Mouse (Mus musculus): Measurements from ENCODE around the gene Ppef2. TPM values are rescaled to one million over a fixed set of nuclear protein-coding genes. Genes with fewer than 3 reads are reported as not detected.

The Ppef2 gene
- polyA plus RNA-seq, 1 experiment from 2014 or later = 0.69 TPM

DNA sequence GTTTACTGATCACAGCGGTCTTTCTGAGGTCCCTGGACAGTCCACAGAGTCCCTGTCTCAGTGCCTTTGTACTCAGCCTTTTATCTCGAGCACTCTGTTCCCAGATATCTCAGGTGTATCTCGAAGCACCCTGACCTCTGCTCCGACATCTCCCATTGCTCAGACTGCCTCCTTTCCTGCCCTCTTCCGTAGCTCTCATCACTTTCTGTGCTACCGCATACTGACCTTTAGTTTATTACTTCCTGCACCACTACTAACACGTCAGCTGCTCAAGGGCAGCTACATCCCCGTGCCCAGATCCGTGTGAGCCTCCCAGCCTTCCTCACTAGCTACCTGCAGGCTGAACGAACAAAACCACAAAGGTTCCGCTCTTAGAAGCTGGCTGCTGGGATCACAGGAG lies 7.5 kb downstream of the Ppef2 start:
- H3K4me1 ChIP-seq (ENCODE audit: control insufficient read depth, insufficient read depth, low read length) = no peaks in the 10 kb centered on the region
- no peak overlapping the region for H3K4me2 ChIP-seq (replicated peaks; ENCODE audit: low read depth, low read length)
- H3K9me3 ChIP-seq (ENCODE audit: control insufficient read depth, low read depth, low read length) = no peaks in the 10 kb centered on the region
- H3K4me3 ChIP-seq (ENCODE audit: low read depth, low read length) = no peak overlapping the region
- H3K36me3 ChIP-seq (ENCODE audit: control insufficient read depth, insufficient read depth, low read length) = no peaks in the 10 kb centered on the region
- no peak for ATAC-seq (ENCODE audit: insufficient number of reproducible peaks, insufficient read depth, low FRiP score, low read depth)
- no peaks in the 10 kb centered on the region for H3K27me3 ChIP-seq (ENCODE audit: control insufficient read depth, insufficient read depth, low read length)
- no peak overlapping the region for H3K27ac ChIP-seq (ENCODE audit: low read length)
- whole genome bisulfite sequencing = 86% methylated on average over 11 of the region's 11 CpGs
- H3K9ac ChIP-seq (replicated peaks; ENCODE audit: low read depth, low read length) = no peak overlapping the region

DNA sequence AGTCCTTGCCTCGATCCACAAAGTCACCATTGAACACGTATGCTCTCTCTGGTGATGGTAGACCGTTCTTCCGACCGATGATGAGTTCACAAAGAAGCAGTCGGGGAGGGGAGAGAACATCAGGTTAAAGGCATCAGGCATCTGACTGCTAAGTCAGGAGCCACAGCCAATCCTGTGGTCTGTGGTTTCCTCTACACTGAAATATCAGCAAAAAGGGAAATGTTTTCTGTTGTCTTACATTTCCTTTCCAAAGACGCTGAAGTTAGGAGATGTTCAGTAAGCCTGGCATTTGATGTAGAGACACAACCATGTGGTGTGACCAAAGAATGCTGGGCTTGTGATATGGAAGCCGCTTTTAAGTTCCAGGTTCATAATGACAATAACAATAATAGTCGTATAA lies 10.6 kb downstream of the Ppef2 start:
- H3K27me3 ChIP-seq (ENCODE audit: control insufficient read depth, insufficient read depth, low read length) = no peaks in the 10 kb centered on the region
- no peak for ATAC-seq (ENCODE audit: insufficient number of reproducible peaks, insufficient read depth, low FRiP score, low read depth)
- H3K9me3 ChIP-seq (ENCODE audit: control insufficient read depth, low read depth, low read length) = no peaks in the 10 kb centered on the region
- H3K9ac ChIP-seq (replicated peaks; ENCODE audit: low read depth, low read length) = no peak overlapping the region
- no peaks in the 10 kb centered on the region for H3K4me1 ChIP-seq (ENCODE audit: control insufficient read depth, insufficient read depth, low read length)
- no peak overlapping the region for H3K4me3 ChIP-seq (ENCODE audit: low read depth, low read length)
- 87% methylated on average over 9 of the region's 9 CpGs for WGBS
- no peaks in the 10 kb centered on the region for H3K36me3 ChIP-seq (ENCODE audit: control insufficient read depth, insufficient read depth, low read length)
- no peak overlapping the region for H3K4me2 ChIP-seq (replicated peaks; ENCODE audit: low read depth, low read length)
- no peak overlapping the region for H3K27ac ChIP-seq (ENCODE audit: low read length)

DNA sequence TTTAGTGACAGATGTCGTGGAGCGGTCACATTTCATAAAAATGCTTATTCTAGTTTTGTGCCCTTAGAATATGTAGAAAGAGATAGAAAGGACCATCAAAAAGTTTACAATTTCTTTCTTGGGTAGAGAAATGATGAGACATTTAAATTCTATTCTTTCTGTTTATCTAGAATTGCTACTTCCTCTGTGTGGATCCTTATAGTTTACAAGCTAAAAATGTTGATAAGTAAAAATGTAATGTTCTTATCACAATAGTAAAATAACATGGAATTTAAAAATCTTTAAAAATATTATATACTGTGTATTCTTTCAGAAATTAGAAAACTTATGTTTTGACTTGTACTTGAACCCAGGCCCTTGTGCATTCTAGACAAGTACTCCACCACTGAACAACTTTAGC lies 11.2 kb downstream of the Ppef2 start:
- Histone ChIP-seq H3K36me3 (ENCODE audit: control insufficient read depth, insufficient read depth, low read length) (no peaks in the 10 kb centered on the region), H3K9ac (replicated peaks; ENCODE audit: low read depth, low read length) (no peak overlapping the region), H3K9me3 (ENCODE audit: control insufficient read depth, low read depth, low read length) (no peaks in the 10 kb centered on the region), H3K27me3 (ENCODE audit: control insufficient read depth, insufficient read depth, low read length) (no peaks in the 10 kb centered on the region), H3K4me1 (ENCODE audit: control insufficient read depth, insufficient read depth, low read length) (no peaks in the 10 kb centered on the region), H3K4me2 (replicated peaks; ENCODE audit: low read depth, low read length) (no peak overlapping the region), H3K27ac (ENCODE audit: low read length) (no peak overlapping the region), H3K4me3 (ENCODE audit: low read depth, low read length) (no peak overlapping the region)
- no peak for ATAC-seq (ENCODE audit: insufficient number of reproducible peaks, insufficient read depth, low FRiP score, low read depth)
- 95% methylated on average over 2 of the region's 2 CpGs for WGBS

DNA sequence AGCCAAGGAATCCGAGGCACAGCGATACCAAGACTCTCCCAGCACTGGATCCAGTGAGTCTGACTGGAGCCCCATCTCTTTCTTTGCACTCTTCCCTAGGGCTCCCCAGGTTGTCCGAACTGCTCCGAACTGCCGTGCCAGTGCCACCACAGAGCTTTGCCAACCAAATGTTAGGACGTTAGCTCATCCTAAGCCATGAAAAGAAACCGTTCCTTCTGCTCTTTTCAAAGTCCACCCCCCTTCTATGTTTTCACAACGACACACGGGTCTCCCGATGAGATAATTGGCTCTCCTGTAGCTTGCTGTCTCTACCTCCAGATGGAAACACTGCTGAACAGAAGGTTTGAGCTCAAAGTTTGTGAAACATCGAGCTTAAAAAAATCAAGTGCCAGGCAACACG lies 15.3 kb downstream of the Ppef2 start:
- no peaks in the 10 kb centered on the region for H3K36me3 ChIP-seq (ENCODE audit: control insufficient read depth, insufficient read depth, low read length)
- H3K27me3 ChIP-seq (ENCODE audit: control insufficient read depth, insufficient read depth, low read length) = no peaks in the 10 kb centered on the region
- no peak overlapping the region for H3K9ac ChIP-seq (replicated peaks; ENCODE audit: low read depth, low read length)
- H3K4me3 ChIP-seq (ENCODE audit: low read depth, low read length) = no peak overlapping the region
- WGBS = 93% methylated on average over 12 of the region's 12 CpGs
- no peak overlapping the region for H3K27ac ChIP-seq (ENCODE audit: low read length)
- no peaks in the 10 kb centered on the region for H3K9me3 ChIP-seq (ENCODE audit: control insufficient read depth, low read depth, low read length)
- ATAC-seq (ENCODE audit: insufficient number of reproducible peaks, insufficient read depth, low FRiP score, low read depth) = no peak
- H3K4me2 ChIP-seq (replicated peaks; ENCODE audit: low read depth, low read length) = no peak overlapping the region
- H3K4me1 ChIP-seq (ENCODE audit: control insufficient read depth, insufficient read depth, low read length) = no peaks in the 10 kb centered on the region

DNA sequence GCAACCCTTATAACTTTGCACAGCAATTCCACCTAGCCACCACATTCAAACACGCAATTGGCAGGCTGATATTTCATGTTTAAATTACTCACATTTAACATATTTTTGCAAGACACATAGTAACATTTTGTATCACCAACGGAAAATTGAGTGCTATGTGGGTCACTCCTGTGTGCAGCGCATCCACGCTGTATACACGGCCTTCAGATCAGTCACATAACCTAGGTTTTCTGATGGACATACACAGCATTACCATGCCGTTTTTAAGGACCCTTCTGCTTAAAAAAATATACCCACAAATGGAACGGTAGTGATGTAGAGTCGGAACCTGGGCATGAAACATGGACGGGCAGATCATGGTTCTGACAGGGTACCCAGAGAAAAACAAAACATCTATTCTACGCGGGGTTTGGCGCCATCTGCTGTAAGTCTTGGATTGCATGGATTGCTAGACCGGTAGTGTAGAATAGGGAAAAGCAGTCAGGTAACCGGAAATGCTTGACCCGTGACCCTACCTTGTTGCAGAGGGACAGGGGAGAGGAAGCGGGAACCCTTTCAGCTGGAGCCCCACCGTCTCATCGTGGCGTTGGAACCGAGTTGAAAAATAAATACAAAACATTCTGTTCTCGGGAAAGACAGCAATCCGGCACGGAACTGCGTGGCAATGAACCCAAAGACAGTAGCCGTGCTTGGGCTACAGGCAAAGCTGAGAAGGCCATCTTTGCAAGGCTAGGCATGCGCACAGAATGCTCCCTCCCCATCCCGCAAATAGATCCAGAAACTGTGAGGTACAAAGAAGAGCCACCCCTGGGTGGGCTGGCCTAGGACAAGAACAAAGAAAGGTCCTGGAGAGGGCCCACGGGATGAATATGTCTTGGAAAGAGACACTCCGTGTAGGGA lies 16.5 kb downstream of the Ppef2 start:
- H3K4me3 ChIP-seq (ENCODE audit: low read depth, low read length) = no peak overlapping the region; the same call in 1 of the 2 replicates
- WGBS = 41% methylated on average over 29 of the region's 29 CpGs
- H3K27me3 ChIP-seq (ENCODE audit: control insufficient read depth, insufficient read depth, low read length) = no peaks in the 10 kb centered on the region
- no peaks in the 10 kb centered on the region for H3K4me1 ChIP-seq (ENCODE audit: control insufficient read depth, insufficient read depth, low read length)
- no peak overlapping the region for H3K27ac ChIP-seq (ENCODE audit: low read length)
- 0 out of 2 replicates have a peak overlapping the region, but pooled peaks have one; percentile 18 for H3K4me2 ChIP-seq (replicated peaks; ENCODE audit: low read depth, low read length)
- no peaks in the 10 kb centered on the region for H3K36me3 ChIP-seq (ENCODE audit: control insufficient read depth, insufficient read depth, low read length)
- H3K9me3 ChIP-seq (ENCODE audit: control insufficient read depth, low read depth, low read length) = no peaks in the 10 kb centered on the region
- H3K9ac ChIP-seq (replicated peaks; ENCODE audit: low read depth, low read length) = no peak overlapping the region
- ATAC-seq (ENCODE audit: insufficient number of reproducible peaks, insufficient read depth, low FRiP score, low read depth) = 0 out of 2 replicates have a peak, but pooled peaks have one; percentile 26

DNA sequence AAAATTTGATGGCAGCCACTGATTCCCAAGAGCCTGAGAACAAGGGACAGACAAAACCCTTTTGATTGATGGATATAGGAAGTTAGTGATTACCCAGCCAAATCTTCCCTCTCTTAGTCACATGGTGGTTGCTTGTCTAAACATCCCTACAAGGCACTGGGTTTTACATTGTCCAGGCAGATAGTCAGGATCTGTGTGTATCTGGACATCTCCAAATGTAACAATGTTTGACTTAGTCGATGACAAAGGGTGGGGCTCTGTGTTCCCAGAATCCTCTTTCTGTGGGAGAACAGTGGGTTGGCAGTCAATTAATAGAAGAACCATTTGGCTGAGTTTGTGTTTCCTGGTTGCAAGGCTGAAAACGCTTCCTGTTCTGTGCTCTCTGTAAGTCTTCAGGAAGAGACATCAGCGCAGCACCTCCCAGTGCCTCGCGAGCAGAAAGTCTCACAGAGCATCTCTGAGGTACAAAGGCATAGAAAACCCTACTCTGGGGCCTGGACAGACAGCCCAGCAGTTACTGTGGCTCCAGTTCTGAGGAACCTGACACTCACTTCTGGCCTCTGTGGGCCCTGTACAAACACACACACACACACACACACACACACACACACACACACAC lies 21.0 kb downstream of the Ppef2 start:
- Histone ChIP-seq H3K27me3 (ENCODE audit: control insufficient read depth, insufficient read depth, low read length) (no peaks in the 10 kb centered on the region), H3K4me2 (replicated peaks; ENCODE audit: low read depth, low read length) (no peak overlapping the region), H3K4me1 (ENCODE audit: control insufficient read depth, insufficient read depth, low read length) (no peaks in the 10 kb centered on the region), H3K9ac (replicated peaks; ENCODE audit: low read depth, low read length) (no peak overlapping the region), H3K36me3 (ENCODE audit: control insufficient read depth, insufficient read depth, low read length) (no peaks in the 10 kb centered on the region), H3K9me3 (ENCODE audit: control insufficient read depth, low read depth, low read length) (no peaks in the 10 kb centered on the region), H3K27ac (ENCODE audit: low read length) (peak overlapping the region; percentile 75; the same call in 1 of the 2 replicates), H3K4me3 (ENCODE audit: low read depth, low read length) (no peak overlapping the region)
- peak; percentile 64; the same call in 1 of the 2 replicates for ATAC-seq (ENCODE audit: insufficient number of reproducible peaks, insufficient read depth, low FRiP score, low read depth)
- WGBS = 30% methylated on average over 5 of the region's 5 CpGs

DNA sequence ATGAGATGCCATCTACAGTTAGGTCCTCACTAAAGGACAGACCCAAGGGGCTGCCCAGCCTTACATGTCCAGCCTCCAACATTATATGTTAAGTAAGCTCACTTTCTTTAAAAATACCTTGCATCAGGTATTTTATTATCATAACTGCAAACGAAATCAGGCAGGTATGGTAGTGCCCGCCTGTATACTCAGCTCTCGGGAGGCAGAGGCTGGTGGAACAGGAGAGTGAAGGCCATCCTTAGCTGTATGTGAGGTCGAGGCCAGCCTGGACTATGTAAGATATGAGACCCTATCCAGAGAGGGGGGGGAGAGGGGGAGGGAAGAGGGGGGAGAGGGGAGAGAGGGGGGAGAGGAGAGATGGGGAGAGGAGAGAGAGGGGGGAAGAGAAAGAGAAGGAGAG lies 22.7 kb downstream of the Ppef2 start:
- Histone ChIP-seq H3K4me1 (ENCODE audit: control insufficient read depth, insufficient read depth, low read length) (no peaks in the 10 kb centered on the region), H3K4me3 (ENCODE audit: low read depth, low read length) (no peak overlapping the region), H3K27me3 (ENCODE audit: control insufficient read depth, insufficient read depth, low read length) (no peaks in the 10 kb centered on the region), H3K36me3 (ENCODE audit: control insufficient read depth, insufficient read depth, low read length) (no peaks in the 10 kb centered on the region), H3K9ac (replicated peaks; ENCODE audit: low read depth, low read length) (no peak overlapping the region), H3K27ac (ENCODE audit: low read length) (no peak overlapping the region), H3K4me2 (replicated peaks; ENCODE audit: low read depth, low read length) (no peak overlapping the region), H3K9me3 (ENCODE audit: control insufficient read depth, low read depth, low read length) (no peaks in the 10 kb centered on the region)
- 85% methylated on average over 4 of the region's 4 CpGs for WGBS
- ATAC-seq (ENCODE audit: insufficient number of reproducible peaks, insufficient read depth, low FRiP score, low read depth) = no peak

DNA sequence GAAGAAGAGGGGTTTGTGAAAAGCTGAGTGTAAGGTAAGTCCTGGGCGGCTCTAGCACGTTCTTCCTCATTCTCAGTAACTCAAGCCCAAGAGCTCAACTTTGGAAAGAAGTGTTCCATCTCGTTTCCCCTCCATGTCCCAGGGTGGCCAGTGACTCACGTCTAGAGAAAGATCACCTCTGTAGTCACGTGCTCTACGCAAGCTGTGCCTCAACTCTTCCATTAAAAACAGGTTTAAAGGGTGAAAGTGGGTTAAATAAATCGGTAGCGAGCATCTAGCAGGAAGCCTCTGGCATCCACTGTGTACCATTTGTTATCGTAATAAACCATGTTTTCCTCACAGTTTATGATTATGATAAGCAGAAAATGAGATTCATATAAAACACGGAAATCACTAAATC lies 24.2 kb downstream of the Ppef2 start:
- no peaks in the 10 kb centered on the region for H3K27me3 ChIP-seq (ENCODE audit: control insufficient read depth, insufficient read depth, low read length)
- WGBS = 79% methylated on average over 10 of the region's 10 CpGs
- H3K4me2 ChIP-seq (replicated peaks; ENCODE audit: low read depth, low read length) = no peak overlapping the region
- no peak for ATAC-seq (ENCODE audit: insufficient number of reproducible peaks, insufficient read depth, low FRiP score, low read depth)
- no peak overlapping the region for H3K9ac ChIP-seq (replicated peaks; ENCODE audit: low read depth, low read length)
- H3K27ac ChIP-seq (ENCODE audit: low read length) = no peak overlapping the region
- H3K36me3 ChIP-seq (ENCODE audit: control insufficient read depth, insufficient read depth, low read length) = no peaks in the 10 kb centered on the region
- no peaks in the 10 kb centered on the region for H3K4me1 ChIP-seq (ENCODE audit: control insufficient read depth, insufficient read depth, low read length)
- no peak overlapping the region for H3K4me3 ChIP-seq (ENCODE audit: low read depth, low read length)
- no peaks in the 10 kb centered on the region for H3K9me3 ChIP-seq (ENCODE audit: control insufficient read depth, low read depth, low read length)
